Mouse (Mus musculus): ENCODE data around the gene Rsph6a. TPM values are rescaled to one million over a fixed set of nuclear protein-coding genes. Genes with fewer than 3 reads are reported as not detected.

The Rsph6a gene
- polyA plus RNA-seq, 1 experiment from 2014 or later = not detected

DNA sequence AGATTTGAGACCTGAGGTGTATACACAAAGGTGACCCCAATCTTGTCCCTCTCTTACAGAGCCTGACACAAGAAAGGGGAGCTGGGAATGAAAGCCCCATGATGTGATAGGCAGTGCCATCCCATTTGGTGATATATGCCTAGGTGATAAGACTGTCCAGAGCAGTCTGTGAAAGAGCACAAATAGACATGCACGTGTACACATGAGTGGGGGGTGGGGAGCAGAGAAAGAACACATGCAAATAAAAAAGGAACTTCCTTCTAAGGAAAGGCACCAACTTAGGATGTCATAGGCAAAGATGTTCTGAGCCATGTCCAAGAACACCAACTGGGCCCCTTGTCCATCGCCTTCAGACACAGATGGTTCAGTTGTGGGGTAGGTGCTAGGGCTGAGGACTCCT lies 50.0 kb downstream of the Rsph6a start:
- no peak overlapping the region for H3K4me3 ChIP-seq (ENCODE audit: low read depth, low read length)
- H3K27ac ChIP-seq (ENCODE audit: low read depth) = no peak overlapping the region
- no peaks in the 10 kb centered on the region for H3K36me3 ChIP-seq (ENCODE audit: control insufficient read depth, insufficient read depth, low read length)
- no peaks in the 10 kb centered on the region for H3K4me1 ChIP-seq (replicated peaks; ENCODE audit: control insufficient read depth, insufficient read depth, low read length)
- no peak overlapping the region for H3K4me2 ChIP-seq (ENCODE audit: low read length)
- ATAC-seq (replicated peaks; ENCODE audit: low FRiP score, low TSS enrichment, low read depth) = no peak
- H3K27me3 ChIP-seq (replicated peaks; ENCODE audit: control insufficient read depth, insufficient read depth, low read length) = no peaks in the 10 kb centered on the region
- no peak for DNase-seq (ENCODE audit: low spot score)
- H3K9me3 ChIP-seq (ENCODE audit: control insufficient read depth, low read length) = no peaks in the 10 kb centered on the region
- 79% methylated on average over 2 of the region's 2 CpGs for WGBS
- no peak overlapping the region for H3K9ac ChIP-seq (ENCODE audit: low read length)

DNA sequence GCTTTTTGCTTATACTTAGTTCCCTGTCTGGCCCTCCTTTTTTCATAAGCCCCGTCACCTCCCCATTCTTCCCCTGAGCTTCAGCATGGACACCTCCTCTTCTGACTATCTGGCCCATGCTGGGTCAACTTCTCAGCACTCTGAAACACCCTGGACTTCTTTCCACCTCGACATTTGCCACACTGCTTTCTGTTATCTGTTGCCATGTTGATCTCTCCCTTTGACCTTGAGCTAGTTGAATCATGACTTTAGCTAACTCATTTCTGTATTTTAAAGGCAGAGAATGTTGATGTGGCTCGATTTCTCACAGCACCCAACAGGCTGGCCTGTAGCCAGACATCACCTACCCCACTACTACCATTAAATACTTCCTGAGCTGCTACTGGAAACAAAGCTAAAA lies 52.9 kb downstream of the Rsph6a start:
- H3K27me3 ChIP-seq (replicated peaks; ENCODE audit: control insufficient read depth, insufficient read depth, low read length) = no peaks in the 10 kb centered on the region
- H3K9ac ChIP-seq (ENCODE audit: low read length) = no peak overlapping the region
- H3K36me3 ChIP-seq (ENCODE audit: control insufficient read depth, insufficient read depth, low read length) = no peaks in the 10 kb centered on the region
- H3K4me3 ChIP-seq (ENCODE audit: low read depth, low read length) = no peak overlapping the region
- DNase-seq (ENCODE audit: low spot score) (no peak), ATAC-seq (replicated peaks; ENCODE audit: low FRiP score, low TSS enrichment, low read depth) (no peak)
- WGBS = 62% methylated on average over 3 of the region's 3 CpGs
- no peaks in the 10 kb centered on the region for H3K9me3 ChIP-seq (ENCODE audit: control insufficient read depth, low read length)
- H3K4me1 ChIP-seq (replicated peaks; ENCODE audit: control insufficient read depth, insufficient read depth, low read length) = no peaks in the 10 kb centered on the region
- no peak overlapping the region for H3K27ac ChIP-seq (ENCODE audit: low read depth)
- H3K4me2 ChIP-seq (ENCODE audit: low read length) = no peak overlapping the region

DNA sequence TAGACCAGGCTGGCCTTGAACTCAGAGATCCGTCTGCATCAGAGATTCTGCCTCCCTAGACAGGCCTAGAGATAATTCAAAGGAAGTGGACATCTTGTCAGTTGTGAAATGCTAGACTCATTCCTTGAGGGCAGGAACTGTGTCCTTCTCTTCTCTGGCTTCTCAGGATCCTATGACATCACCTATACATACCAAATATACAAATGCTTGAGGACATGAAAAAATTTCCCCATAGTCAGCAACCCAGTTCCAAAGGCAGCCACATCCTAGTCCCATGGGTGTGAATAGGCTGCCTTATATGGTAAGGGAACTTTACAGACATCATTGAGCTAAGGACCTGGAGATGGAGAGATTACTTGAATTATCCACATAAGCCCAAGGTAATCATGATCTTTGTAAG lies 55.1 kb downstream of the Rsph6a start:
- ATAC-seq (replicated peaks; ENCODE audit: low FRiP score, low TSS enrichment, low read depth) (no peak), DNase-seq (ENCODE audit: low spot score) (no peak)
- H3K4me3 ChIP-seq (ENCODE audit: low read depth, low read length) = no peak overlapping the region
- no peak overlapping the region for H3K27ac ChIP-seq (ENCODE audit: low read depth)
- 81% methylated on average over 1 of the region's 1 CpGs for WGBS
- H3K9me3 ChIP-seq (ENCODE audit: control insufficient read depth, low read length) = no peaks in the 10 kb centered on the region
- no peak overlapping the region for H3K4me2 ChIP-seq (ENCODE audit: low read length)
- H3K4me1 ChIP-seq (replicated peaks; ENCODE audit: control insufficient read depth, insufficient read depth, low read length) = no peaks in the 10 kb centered on the region
- H3K27me3 ChIP-seq (replicated peaks; ENCODE audit: control insufficient read depth, insufficient read depth, low read length) = no peaks in the 10 kb centered on the region
- no peaks in the 10 kb centered on the region for H3K36me3 ChIP-seq (ENCODE audit: control insufficient read depth, insufficient read depth, low read length)
- no peak overlapping the region for H3K9ac ChIP-seq (ENCODE audit: low read length)

DNA sequence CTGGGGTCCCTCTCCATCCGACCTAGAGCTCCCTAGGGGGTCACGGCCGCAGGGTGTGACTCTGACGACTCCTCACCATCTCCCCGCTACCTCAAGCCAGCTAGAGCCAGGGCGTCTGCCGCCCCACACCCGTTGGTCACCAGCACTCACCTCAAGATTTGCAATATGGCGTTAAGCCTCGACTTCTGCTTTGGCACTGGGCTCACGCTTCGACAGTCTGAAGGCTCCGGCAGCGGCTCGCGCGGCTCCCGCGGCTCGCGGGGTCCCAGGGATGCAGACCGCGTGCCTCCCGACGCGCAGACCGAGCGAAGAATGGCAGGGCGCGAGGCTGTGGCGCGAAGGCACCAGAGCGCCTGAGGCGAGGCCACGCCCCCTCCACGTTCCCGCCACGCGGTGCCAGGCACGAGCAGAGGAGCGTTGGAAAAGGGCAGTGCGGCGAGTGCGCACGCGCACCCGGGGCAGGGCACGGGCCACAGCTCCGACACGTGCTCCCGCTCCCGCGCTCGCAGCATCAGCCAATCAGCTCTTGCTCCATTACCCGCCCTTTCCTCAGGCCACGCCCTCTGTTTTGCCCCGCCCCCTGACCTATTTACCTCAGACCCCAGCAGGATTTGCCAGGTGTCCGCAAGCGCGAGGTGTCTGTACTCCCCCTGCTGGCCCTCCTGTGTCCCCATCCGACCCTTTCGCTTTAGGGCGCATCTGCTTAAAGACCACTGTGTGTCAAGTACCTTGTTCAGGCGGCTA lies 63.7 kb downstream of the Rsph6a start, which contains the start of gene Gm4969:
TSS of gene Gm4969 (minus strand) at position 341 of the 744 bp plus-strand sequence.
- peak within 1 kb of the TSS; percentile 50 for H3K4me2 ChIP-seq (ENCODE audit: low read length)
- peak within 1 kb of the TSS; percentile 27 for H3K4me3 ChIP-seq (ENCODE audit: low read depth, low read length)
- H3K27me3 ChIP-seq (replicated peaks; ENCODE audit: control insufficient read depth, insufficient read depth, low read length) = no peaks in the 10 kb centered on the region
- peaks cover 8% of the 10 kb centered on the region for H3K4me1 ChIP-seq (replicated peaks; ENCODE audit: control insufficient read depth, insufficient read depth, low read length)
- 19% methylated on average over 64 of the region's 64 CpGs for WGBS
- H3K27ac ChIP-seq (ENCODE audit: low read depth) = no peak within 1 kb of the TSS
- H3K9ac ChIP-seq (ENCODE audit: low read length) = no peak within 1 kb of the TSS
- no peaks in the 10 kb centered on the region for H3K36me3 ChIP-seq (ENCODE audit: control insufficient read depth, insufficient read depth, low read length)
- H3K9me3 ChIP-seq (ENCODE audit: control insufficient read depth, low read length) = peaks cover 7% of the 10 kb centered on the region; the same call in 1 of the 2 replicates
- ATAC-seq (replicated peaks; ENCODE audit: low FRiP score, low TSS enrichment, low read depth) (peak; percentile 38; the same call in 1 of the 2 replicates), DNase-seq (ENCODE audit: low spot score) (peak; percentile 80)

GRCm38 (mm10) chr7:19119083-19119482 lies 64.6 kb downstream of the Rsph6a start:
- Histone ChIP-seq H3K4me2 (ENCODE audit: low read length) (no peak overlapping the region), H3K4me3 (ENCODE audit: low read depth, low read length) (no peak overlapping the region), H3K9me3 (ENCODE audit: control insufficient read depth, low read length) (peaks cover 7% of the 10 kb centered on the region; the same call in 1 of the 2 replicates), H3K27me3 (replicated peaks; ENCODE audit: control insufficient read depth, insufficient read depth, low read length) (no peaks in the 10 kb centered on the region), H3K9ac (ENCODE audit: low read length) (no peak overlapping the region), H3K36me3 (ENCODE audit: control insufficient read depth, insufficient read depth, low read length) (no peaks in the 10 kb centered on the region), H3K4me1 (replicated peaks; ENCODE audit: control insufficient read depth, insufficient read depth, low read length) (peaks cover 8% of the 10 kb centered on the region), H3K27ac (ENCODE audit: low read depth) (no peak overlapping the region)
- WGBS = 92% methylated on average over 8 of the region's 8 CpGs
- DNase-seq (ENCODE audit: low spot score) = no peak
- ATAC-seq (replicated peaks; ENCODE audit: low FRiP score, low TSS enrichment, low read depth) = peak; percentile 2; the same call in 1 of the 2 replicates

GRCm38 (mm10) chr7:19119631-19120429 lies 65.3 kb downstream of the Rsph6a start, which contains the start of gene Fbxo46:
Gene Fbxo46, plus strand, starts transcription at chr7:19119859.
- peak; percentile 89 for ATAC-seq (replicated peaks; ENCODE audit: low FRiP score, low TSS enrichment, low read depth)
- no peak within 1 kb of the TSS for H3K27ac ChIP-seq (ENCODE audit: low read depth)
- WGBS = 2% methylated on average over 34 of the region's 34 CpGs

GRCm38 (mm10) chr7:19121686-19122085 lies 67.2 kb downstream of the Rsph6a start:
- H3K4me2 ChIP-seq (ENCODE audit: low read length) = no peak overlapping the region
- no peaks in the 10 kb centered on the region for H3K36me3 ChIP-seq (ENCODE audit: control insufficient read depth, insufficient read depth, low read length)
- DNase-seq (ENCODE audit: low spot score) = no peak
- no peaks in the 10 kb centered on the region for H3K27me3 ChIP-seq (replicated peaks; ENCODE audit: control insufficient read depth, insufficient read depth, low read length)
- H3K4me1 ChIP-seq (replicated peaks; ENCODE audit: control insufficient read depth, insufficient read depth, low read length) = peaks cover 8% of the 10 kb centered on the region
- H3K9ac ChIP-seq (ENCODE audit: low read length) = no peak overlapping the region
- 90% methylated on average over 4 of the region's 4 CpGs for WGBS
- ATAC-seq (replicated peaks; ENCODE audit: low FRiP score, low TSS enrichment, low read depth) = no peak
- H3K4me3 ChIP-seq (ENCODE audit: low read depth, low read length) = no peak overlapping the region
- H3K27ac ChIP-seq (ENCODE audit: low read depth) = no peak overlapping the region
- H3K9me3 ChIP-seq (ENCODE audit: control insufficient read depth, low read length) = peaks cover 7% of the 10 kb centered on the region; the same call in 1 of the 2 replicates

More at GRCm38 (mm10) chr7:19119631-19120429, 65.3 kb downstream of the Rsph6a start, which contains the start of gene Fbxo46:
- peak within 1 kb of the TSS; percentile 67 for H3K9ac ChIP-seq (ENCODE audit: low read length)
- H3K9me3 ChIP-seq (ENCODE audit: control insufficient read depth, low read length) = peaks cover 7% of the 10 kb centered on the region; the same call in 1 of the 2 replicates
- peak within 1 kb of the TSS; percentile 85 for H3K4me3 ChIP-seq (ENCODE audit: low read depth, low read length)
- peak within 1 kb of the TSS; percentile 94 for H3K4me2 ChIP-seq (ENCODE audit: low read length)
- H3K36me3 ChIP-seq (ENCODE audit: control insufficient read depth, insufficient read depth, low read length) = no peaks in the 10 kb centered on the region
- DNase-seq (ENCODE audit: low spot score) = peak; percentile 89
- H3K4me1 ChIP-seq (replicated peaks; ENCODE audit: control insufficient read depth, insufficient read depth, low read length) = peaks cover 8% of the 10 kb centered on the region
- no peaks in the 10 kb centered on the region for H3K27me3 ChIP-seq (replicated peaks; ENCODE audit: control insufficient read depth, insufficient read depth, low read length)

Measured in intestine, embryonic 14.5 days (tissue).